Mouse (Mus musculus) retina, adult 2 months (tissue): ENCODE data around the gene Pkp3.

Experiments
- DNase-seq: peaks from one replicate; pipeline ENCODE4 v3.0.0-alpha.2; 2012; ENCODE audit warnings: low read depth, low spot score

Gene Pkp3

DNA sequence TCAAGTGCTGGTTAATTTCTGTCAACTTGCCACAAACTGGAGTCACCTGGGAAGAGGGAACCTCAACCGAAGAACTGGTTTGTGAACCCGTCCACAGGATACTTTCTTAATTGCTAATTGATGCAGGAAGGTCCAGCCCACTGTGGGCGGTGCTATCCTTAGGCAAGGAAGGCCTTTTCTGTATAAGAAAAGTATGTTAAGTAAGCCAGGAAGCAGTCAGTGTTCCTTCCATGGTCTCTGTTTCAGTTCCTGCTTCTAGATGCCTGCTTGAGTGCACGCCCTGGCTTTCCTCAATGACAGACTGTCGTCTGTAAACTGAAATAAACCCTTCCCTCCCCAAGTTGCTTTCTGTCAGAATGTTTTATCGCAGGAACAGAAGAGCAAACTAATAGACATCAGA, 21.0 kb upstream of the Pkp3 start:
- no peak for DNase-seq

DNA sequence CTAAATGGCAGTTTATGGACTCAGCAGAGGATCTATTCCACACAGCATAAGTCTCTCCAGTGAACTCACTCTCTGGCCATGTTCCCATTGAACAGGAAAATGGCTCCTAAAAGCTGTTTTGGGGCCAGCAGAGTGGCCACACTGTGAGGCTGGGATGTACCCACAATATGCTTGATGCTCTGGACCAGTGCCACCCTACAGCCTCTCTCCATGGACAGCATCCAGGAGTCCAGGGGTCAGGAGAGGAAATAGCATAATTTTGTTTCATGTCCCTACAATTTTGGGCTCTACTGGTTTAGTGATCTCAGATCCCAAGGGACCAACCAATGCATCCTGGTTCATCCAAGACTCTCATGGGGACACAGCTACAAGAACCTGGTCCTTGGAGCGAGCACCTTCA, 20.5 kb upstream of the Pkp3 start:
- no peak for DNase-seq

DNA sequence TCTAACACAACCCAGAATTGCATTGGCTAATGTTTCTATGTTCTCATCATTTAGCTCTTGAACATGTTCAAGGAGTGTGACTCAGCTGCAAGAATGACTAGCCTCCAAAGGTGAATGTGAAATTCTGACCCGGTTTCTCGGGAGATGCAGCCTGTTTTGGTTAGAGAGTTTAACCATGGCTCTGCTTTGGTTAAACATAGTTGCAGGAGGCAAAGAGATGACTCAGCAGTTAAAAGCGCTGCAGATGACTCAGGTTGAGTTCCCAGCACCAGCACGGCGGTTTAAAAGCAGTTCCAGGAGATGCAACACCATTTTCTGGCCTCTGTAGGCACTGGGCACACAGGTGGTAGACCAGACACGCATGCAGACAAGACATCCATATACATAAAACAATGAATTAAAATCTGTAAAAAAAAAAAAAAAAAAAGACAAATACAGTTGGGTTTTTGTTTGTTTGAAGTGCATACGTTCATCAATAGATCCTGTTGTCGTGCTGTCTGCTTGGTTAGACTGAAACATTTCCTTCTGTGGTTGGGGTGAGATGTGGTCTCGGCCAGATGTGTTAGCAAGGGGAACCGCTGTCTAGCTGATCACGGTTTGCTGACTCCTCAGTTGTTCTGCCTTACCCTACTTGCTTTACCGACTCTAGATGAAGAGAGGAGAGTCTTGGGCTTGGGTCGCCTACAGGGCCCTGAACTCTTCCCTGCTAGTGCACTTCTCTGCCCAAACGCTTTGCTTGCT, 19.2 kb upstream of the Pkp3 start:
- DNase-seq = no peak

DNA sequence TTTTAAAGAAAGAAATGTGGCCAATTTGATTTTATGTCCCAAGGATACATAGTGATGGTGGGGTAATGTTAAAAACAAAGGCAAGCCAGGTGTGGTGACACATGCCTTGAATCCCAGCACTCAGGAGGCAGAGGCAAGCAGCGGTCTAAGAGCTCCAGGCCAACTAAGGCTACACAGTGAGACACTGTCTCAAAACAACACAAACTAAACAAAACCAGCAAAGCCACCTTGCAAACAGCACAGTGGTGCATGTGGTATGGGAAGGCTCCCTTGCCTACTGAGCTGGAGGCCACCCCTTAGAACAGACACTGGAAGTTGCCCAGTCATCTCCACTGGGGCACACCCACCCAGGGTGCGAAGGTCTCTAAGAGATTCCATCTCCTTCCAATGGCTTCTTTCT, 18.1 kb upstream of the Pkp3 start:
- no peak for DNase-seq

DNA sequence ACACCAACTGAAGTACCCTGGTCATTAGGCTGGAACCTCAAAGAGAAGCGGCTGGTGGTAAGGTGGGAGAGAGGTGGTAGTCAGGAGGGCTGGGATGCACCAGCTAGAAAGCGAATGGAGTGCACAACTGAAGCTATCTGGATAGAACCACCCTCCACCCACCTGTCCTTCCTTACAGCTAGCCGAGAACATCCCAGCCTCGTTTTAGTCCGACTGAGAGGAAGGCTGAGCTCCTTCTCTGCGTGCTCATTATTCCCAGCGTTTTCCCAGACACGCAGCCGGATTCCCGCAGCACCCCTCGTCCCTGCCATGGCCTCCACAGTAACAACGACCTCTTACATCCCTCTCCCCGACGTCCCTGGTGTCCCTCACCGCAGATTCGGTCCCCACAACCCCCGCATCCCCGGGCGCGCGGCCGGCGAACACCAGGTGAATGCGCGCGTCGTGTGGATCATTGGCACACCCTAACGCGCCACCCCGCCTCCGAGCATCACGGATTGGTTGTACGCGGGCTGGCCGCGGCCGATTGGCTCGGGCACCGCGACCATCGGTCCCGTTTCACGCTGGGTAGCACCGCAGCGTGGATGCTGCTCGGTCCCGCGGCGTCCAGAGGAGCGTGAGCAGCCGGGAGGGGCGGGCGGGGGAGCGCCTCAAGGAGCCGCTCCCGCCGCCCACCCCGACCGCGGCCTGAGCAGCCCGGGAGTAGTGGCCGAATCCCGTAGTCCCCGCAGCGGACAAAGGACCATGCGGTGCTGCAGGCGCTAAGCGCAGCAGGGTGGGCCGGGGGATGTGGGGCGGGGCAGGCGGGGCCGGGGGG, 17.4 kb upstream of the Pkp3 start, which contains the start of gene B4galnt4:
Gene B4galnt4, plus strand, starts transcription at position 679 of the 817 bp plus-strand sequence.
- DNase-seq = peak; percentile 67

DNA sequence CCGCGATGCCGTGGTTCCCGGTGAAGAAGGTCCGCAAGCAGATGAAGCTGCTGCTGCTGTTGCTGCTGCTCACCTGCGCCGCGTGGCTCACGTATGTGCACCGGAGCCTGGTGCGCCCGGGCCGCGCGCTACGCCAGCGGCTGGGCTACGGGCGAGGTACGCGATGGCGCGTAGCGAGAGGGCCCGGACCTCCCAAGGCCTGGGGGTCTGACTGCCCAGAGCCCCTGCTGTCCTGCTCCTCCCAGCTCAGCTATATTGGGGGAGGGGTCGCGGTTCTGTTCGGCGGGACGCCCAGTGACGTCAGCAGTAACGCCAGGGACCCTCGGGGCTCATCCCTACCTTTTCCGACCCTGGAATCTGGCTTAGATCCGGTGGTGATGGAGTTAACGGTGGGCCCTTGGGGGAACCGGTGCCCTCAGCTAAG, 16.7 kb upstream of the Pkp3 start:
- no peak for DNase-seq

DNA sequence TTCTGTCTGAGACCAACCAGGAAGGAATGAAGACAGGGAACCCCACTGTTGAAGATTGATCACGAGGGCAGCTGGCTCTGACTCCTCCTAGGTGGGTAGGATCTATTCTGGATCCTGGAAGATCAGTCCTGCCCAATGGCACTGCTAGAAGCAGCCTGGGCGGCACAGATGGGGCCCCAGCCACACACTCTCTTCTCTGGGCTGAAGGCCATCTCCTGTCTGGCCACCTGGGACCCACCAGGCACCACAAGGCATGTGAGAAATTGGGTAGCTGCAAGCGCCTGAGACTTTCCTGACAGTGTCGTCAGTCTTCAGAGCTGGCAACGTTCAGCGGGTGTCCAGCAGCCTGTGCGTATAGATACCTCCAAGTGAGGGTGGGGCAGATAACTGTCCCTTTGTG, 15.5 kb upstream of the Pkp3 start:
- DNase-seq = no peak

DNA sequence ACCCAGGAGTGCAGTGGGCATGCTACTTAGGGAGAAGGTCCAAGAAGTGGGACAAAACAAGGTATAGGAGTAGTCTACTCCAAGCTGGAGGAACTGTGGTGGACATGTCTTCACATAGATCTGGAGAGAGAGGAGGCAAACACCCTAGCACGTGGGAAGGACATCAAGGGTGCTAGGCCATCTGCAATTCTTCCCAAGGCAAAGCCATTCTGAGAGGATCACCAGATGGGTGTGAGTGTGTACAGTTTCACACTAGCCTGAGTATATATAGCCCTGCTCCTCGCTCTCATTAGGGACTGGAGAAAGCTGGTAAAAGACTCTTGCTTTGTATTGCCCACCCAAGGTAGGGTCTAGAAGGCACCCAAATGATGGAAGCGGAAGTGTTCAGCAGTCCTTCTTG, 14.7 kb upstream of the Pkp3 start:
- no peak for DNase-seq

DNA sequence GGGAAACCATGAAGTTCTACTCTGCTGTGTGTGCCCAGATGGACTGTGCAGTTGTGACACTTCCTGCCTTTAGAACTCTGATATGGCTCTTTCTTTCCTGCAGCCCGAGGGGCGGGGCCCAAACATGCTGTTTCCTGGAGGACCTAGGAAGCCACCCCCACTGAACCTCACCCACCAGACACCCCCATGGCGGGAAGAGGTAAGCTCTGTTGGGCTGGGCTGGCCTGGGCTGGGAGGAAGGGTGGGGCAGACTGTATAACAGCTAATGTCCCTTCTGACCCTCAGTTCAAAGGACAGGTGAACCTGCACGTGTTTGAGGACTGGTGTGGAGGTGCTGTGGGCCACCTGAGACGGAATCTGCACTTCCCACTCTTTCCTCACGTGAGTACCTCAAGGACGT, 13.8 kb upstream of the Pkp3 start:
- no peak for DNase-seq

DNA sequence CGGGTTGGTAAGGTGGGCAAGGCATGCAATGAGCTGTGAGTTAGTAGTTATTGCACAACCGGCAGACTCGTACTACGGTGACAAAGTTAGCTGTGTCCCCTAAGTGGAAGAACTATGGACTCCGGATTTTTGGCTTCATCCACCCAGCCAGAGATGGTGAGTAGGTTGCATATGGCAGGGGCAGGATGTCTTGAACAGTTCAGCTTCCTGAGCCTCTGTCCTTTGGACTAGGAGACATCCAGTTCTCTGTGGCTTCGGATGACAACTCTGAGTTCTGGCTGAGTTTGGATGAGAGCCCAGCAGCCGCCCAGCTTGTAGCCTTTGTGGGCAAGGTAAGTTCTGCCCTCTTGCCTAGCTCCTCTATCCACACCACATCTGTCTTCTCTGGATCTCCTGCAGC, 13.4 kb upstream of the Pkp3 start:
- DNase-seq = no peak

DNA sequence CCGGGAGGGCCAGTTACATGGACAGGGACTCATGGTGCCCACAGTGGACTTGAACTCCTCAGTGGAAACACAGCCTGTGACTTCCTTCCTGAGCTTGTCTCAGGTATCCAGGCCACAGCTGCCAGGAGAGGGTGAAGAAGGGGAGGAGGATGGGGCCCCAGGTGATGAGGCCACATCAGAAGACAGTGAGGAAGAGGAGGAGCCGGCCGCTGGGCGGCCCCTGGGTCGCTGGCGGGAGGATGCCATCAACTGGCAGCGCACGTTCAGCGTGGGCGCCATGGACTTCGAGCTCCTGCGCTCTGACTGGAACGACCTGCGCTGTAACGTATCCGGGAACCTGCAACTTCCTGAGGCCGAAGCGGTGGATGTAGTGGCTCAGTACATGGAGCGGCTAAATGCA, 9.7 kb upstream of the Pkp3 start:
- DNase-seq = no peak

DNA sequence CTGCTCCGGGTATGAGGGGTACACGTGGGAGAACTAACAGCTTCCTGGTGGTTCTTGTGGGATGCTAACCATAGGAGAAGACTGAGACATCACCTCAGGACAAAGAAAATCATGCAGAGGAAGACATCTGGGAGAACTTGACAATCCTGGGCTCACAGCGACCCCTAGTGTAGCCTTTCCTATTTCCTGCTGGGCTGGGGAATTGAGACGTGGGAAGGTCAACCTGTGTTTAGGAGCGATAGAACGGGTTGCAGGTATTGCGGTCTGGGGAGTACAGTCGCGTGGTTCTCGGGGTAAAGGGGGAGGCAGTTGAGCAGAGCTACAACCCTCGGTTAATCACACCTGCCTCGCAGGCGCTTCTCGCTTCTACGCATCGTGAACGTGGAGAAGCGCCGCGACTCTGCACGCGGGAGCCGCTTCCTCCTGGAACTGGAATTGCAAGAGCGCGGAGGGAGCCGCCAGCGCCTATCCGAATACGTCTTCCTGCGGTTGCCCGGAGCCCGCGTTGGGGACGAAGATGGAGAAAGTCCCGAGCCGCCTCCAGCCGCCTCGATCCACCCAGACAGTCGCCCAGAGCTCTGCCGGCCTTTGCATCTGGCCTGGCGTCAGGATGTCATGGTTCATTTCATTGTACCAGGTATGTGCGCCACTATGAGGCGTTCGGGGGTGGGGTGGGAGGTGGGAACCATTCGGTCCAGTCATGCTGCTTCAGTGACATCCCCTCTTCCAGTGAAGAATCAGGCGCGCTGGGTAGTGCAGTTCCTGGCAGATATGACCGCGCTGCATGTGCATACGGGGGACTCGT, 7.8 kb upstream of the Pkp3 start:
- DNase-seq = peak; percentile 46

DNA sequence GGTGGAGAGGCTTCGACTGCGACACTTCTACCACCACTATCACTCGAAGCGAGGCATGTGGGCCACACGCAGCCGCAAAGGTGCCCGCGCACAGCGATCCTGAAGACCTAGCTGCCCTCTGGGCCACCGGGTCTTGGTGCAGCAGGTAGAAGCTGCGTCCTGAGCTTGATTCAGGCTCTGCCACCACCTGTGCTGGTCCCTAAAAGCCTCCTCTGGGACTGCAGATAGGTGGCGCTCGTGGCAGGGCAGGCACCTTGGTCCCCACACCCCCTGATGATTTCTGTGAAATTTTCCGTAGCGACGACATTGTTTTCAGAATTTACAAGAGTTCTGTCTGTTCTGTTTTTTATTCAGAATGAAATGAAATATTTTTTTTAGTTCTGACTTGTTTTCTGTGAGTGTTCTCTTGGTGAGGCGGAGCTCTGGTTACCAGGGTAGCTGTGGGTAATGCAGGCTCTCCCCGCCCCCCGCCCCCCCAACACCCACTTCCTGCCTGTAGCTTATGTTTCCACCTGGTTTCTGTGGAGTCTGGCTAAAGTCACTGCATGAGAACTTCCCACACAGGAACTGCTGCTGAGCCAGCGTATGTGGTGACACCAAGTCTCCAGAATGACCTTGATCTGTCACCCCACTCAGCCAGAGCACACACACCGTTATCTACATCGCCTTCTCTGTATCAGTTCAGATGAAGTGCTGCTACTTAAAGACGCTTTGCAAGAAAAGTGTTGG, 5.8 kb upstream of the Pkp3 start:
- no peak for DNase-seq

DNA sequence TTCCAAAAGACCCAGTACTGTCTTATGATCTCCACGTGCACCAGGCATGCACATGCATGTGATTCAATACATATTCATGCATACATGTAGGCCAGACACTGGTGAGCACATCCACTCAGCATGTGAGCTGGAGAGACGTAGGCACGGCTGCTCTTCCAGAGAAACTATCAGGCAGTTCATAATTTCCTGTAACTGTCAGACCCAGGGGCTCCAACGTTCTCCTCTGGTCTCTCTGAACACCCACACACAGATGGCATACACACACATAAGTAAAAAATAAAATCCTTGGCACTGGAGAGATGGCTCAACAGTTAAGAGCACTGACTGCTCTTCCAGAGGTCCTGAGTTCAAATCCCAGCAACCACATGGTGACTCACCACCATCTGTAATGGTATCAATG, 4.2 kb upstream of the Pkp3 start:
- DNase-seq = no peak

DNA sequence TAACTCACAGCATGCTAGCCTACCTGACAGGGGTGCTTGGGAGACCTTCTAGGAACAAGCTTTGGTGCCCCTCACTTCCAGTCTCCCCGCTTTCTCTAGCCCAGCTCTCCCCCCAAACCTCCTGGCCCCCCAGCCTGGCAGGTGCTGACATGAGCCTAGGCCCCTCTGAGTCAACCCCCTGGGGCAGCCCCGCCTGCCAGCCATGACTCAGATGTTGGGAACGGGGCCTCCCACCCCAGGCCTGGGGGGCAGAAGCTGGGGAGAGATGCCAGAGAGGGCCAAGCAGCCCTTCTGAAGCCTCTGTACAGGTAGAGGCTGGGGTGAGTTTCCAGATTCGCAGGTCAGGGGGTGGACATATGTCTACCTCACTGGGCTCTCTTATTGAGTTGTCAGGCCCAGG, 858 bp downstream of the Pkp3 start:
- DNase-seq = no peak

DNA sequence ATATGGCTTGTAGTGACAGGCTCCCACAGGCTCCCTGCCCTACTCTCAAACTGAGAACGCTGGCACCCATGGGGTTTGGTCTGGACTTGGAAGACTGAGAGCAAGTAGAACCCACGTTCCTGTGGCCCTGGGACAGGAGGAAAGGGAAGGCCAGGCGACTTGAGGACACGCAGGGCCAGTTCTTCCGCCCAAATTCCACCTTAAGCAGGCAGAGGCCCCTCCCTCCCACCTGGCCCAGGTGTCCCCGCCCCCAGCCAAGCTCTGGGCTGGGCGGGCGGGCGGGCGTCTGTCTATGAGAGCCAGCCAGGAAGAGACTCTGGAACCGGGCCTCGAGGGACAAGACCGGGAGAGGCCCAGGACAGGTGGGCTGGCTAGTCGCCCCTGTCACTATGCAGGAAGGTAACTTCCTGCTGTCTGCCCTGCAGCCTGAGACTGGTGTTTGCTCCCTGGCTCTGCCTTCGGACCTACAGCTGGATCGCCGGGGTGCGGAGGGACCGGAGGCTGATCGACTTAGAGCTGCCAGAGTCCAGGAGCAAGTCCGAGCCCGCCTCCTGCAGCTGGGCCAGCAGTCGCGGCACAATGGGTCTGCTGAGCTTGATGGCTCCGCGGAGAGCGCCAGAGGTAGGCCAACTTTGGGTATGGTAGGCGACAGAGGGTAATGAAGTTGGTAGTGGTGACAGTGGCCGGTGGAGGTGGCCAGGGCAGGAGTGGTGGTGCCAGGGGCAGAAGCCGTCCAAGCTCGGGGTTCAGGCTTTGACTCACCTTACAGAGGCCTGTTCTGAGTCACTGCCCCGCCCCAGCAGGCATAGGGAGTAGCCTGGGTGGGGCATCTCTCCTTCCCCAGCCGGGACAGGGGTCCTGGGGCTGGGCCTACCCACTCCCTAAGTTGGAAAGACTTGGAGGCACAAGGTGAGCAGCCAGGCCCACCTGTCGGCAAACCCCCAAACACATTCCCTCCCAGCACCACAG, 1.7 kb downstream of the Pkp3 start:
- DNase-seq = no peak

DNA sequence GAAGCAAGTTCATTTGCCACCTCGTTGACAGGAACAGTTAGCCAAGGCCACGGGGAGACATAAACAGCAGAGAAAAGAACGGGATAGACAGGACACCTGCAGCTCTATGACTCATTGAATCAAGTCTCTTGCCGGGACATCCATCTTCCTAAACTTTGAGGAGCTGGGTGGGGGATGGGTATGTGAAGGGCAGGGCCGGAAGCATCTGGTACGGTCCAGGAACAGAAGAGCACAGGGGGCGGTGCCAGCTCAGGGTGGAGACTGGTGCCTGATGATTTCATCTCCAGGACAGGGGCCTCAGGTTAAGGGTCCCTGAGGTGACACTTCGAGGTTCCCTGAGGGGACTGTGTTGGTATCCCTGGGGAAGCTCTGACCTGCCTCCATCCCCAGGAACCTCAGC, 9.9 kb downstream of the Pkp3 start:
- no peak for DNase-seq

DNA sequence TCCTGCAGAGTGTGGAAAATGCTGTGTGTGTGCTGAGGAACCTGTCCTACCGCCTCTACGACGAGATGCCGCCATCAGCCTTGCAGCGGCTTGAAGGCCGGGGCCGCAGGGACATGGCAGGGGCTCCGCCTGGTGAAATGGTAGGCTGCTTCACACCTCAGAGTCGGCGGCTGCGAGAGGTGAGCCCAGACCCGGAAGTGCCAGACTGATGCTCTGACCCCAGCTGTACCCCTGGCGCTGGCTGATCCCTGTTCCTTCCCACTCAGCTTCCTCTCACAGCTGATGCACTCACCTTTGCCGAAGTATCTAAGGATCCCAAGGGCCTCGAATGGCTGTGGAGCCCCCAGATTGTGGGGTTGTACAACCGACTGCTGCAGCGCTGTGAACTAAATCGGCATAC, 10.5 kb downstream of the Pkp3 start:
- DNase-seq = no peak

DNA sequence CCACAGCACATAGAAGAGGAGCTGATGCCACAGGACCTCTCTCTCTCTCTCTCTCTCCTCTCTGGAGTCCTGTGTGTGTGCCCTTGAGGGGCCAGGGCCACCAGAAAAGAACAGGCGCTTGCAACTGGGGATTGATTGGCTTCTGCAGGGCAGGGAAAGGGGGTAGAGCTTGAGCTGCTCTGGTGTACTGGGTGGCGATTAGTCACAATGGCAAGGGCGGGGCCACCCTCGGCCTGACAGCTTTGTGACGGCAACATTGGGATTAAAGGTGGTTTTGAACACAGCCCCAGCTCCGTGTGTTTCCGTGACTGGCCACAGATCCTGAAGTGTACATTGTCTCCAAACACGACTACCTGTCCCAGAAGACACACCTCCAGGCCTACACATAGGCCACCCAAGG, 12.2 kb downstream of the Pkp3 start:
- no peak for DNase-seq

DNA sequence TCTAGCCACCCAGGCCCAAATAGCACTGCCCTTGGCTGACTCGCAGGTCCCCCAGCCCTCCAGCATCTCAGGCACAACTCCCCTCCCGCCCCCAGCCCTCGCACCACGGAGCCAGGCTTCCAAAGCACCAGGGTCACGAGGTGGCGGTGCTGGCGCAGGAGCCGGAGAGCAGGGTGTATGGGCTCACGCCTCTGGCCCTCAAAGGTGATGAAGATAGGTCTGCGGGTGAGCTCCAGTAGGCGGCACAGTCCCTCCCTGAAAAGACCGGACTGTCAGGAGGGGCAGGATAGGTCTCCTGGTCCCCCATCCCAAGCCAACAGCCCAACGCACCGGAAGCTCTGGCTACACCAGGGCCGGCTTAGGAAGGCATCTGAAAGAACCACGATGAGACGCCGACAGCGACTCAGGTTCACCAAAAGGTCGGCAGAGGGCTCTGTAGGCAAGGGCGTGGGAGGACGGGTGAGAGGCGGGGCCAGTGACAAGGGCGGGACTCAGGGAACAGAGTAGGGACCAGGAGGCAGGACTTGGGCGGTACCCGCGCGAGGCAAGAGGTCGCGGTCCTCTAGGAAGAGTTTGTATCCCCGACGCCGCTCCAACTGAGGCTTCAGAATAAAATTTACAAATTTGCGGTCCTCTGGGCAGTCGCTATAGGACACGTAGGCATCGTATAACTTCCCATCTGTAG, 14.2 kb downstream of the Pkp3 start:
- peak; percentile 55 for DNase-seq
